Mouse (Mus musculus) lung, postnatal 25 days (tissue): ENCODE results near the gene Mtmr10.

ENCODE experiments used
- DNase-seq: peaks from one replicate; pipeline ENCODE4 v3.0.0; 2022; ENCODE audit warnings: low spot score

Mtmr10 gene

GRCm38 (mm10) chr7:64287414-64288091, at the start of gene Mtmr10:
Mtmr10 (plus strand) TSS chr7:64287653.
- DNase-seq, result peak; percentile 98

GRCm38 (mm10) chr7:64237747-64238146, 49.7 kb upstream of the Mtmr10 start:
- no peak for DNase-seq

GRCm38 (mm10) chr7:64238410-64239086, 48.9 kb upstream of the Mtmr10 start:
- no peak for DNase-seq

- DNase-seq, result no peak
Observed at GRCm38 (mm10) chr7:64239138-64239805, 48.2 kb upstream of the Mtmr10 start.

GRCm38 (mm10) chr7:64239806-64240315, 47.6 kb upstream of the Mtmr10 start:
- DNase-seq, result no peak

- no peak for DNase-seq
Observed at GRCm38 (mm10) chr7:64242424-64242823, 45.0 kb upstream of the Mtmr10 start.

- DNase-seq, result no peak
Observed at GRCm38 (mm10) chr7:64244371-64244770, 43.1 kb upstream of the Mtmr10 start.

GRCm38 (mm10) chr7:64246713-64247112, 40.7 kb upstream of the Mtmr10 start:
- no peak for DNase-seq

GRCm38 (mm10) chr7:64248352-64248751, 39.1 kb upstream of the Mtmr10 start:
- no peak for DNase-seq

- DNase-seq, result no peak
Observed at GRCm38 (mm10) chr7:64249715-64250114, 37.7 kb upstream of the Mtmr10 start.

- DNase-seq, result no peak
Observed at GRCm38 (mm10) chr7:64250417-64250816, 37.0 kb upstream of the Mtmr10 start.

- no peak for DNase-seq
Observed at GRCm38 (mm10) chr7:64253736-64254135, 33.7 kb upstream of the Mtmr10 start.

- no peak for DNase-seq
Observed at GRCm38 (mm10) chr7:64265502-64266279, 21.8 kb upstream of the Mtmr10 start.

GRCm38 (mm10) chr7:64266587-64266986, 20.9 kb upstream of the Mtmr10 start:
- no peak for DNase-seq

- no peak for DNase-seq
Observed at GRCm38 (mm10) chr7:64271926-64272325, 15.5 kb upstream of the Mtmr10 start.

- no peak for DNase-seq
Observed at GRCm38 (mm10) chr7:64275518-64275917, 11.9 kb upstream of the Mtmr10 start.

- DNase-seq, result no peak
Observed at GRCm38 (mm10) chr7:64276921-64277320, 10.5 kb upstream of the Mtmr10 start.

- DNase-seq, result no peak
Observed at GRCm38 (mm10) chr7:64278526-64278925, 8.9 kb upstream of the Mtmr10 start.

GRCm38 (mm10) chr7:64279548-64279947, 7.9 kb upstream of the Mtmr10 start:
- DNase-seq, result no peak

GRCm38 (mm10) chr7:64286566-64286965, 887 bp upstream of the Mtmr10 start:
- no peak for DNase-seq

GRCm38 (mm10) chr7:64289416-64289815, 2.0 kb downstream of the Mtmr10 start:
- DNase-seq, result no peak

GRCm38 (mm10) chr7:64290431-64290830, 3.0 kb downstream of the Mtmr10 start:
- DNase-seq, result no peak
